Mouse (Mus musculus) CH12.LX (cell line): ENCODE measurements at regions not wholly inside any gene's neighbourhood (a gene's known extent, or its start where the extent isn't known, plus 50 kb on each side); places are given as distances from the start of the nearest gene placed in this dataset.

Experiments used
- DNase-seq: peaks from one replicate; pipeline ENCODE4 v3.0.0-alpha.2; 2013; ENCODE audit errors: extremely low read depth
- H3K27ac ChIP-seq: 2 replicates; pipeline ENCODE4 v1.5.1; 2012; ENCODE audit warnings: low read depth, mild to moderate bottlenecking, control low read depth, moderate library complexity; ENCODE audit not compliant: insufficient read depth
- H3K27me3 ChIP-seq: replicated peaks from 2 replicates; pipeline ENCODE3; 2012; ENCODE audit warnings: inconsistent platforms
- H3K36me3 ChIP-seq, 2 experiments: replicated peaks in 1 of 2; 2 replicates each; pipeline versions ENCODE3 to v1.6.1; 2012; ENCODE audit warnings: inconsistent platforms in 1 of 2, low read length in 1 of 2, mild to moderate bottlenecking in 1 of 2, mixed read lengths in 1 of 2, moderate library complexity in 1 of 2; ENCODE audit not compliant: control insufficient read depth in 1 of 2, insufficient read depth in 1 of 2
- H3K4me1 ChIP-seq, 2 experiments: 2 replicates each; pipeline ENCODE4 v1.6.1; 2012; ENCODE audit warnings: inconsistent platforms in 1 of 2, moderate library complexity in 1 of 2; ENCODE audit not compliant: insufficient read depth in 2 of 2, control insufficient read depth in 1 of 2
- H3K4me2 ChIP-seq: 2 replicates; pipeline ENCODE4 v1.6.1; 2012; ENCODE audit warnings: low read depth, mild to moderate bottlenecking, control low read depth; ENCODE audit not compliant: poor library complexity, insufficient read depth, severe bottlenecking
- H3K4me3 ChIP-seq, 3 experiments: fragments of 150-350 bp in 1 of 3; sonication (generic) in 1 of 3; replicated peaks in 1 of 3; 2 replicates each; pipeline versions ENCODE3 to v1.5.1; 2011 to 2012; ENCODE audit warnings: low read depth in 2 of 3, low read length in 2 of 3, mild to moderate bottlenecking in 2 of 3, moderate library complexity in 2 of 3, control low read depth in 1 of 3, improper control_type of control experiment in 1 of 3, inconsistent platforms in 1 of 3, mixed read lengths in 1 of 3; ENCODE audit not compliant: poor library complexity in 1 of 3
- H3K79me2 ChIP-seq: replicated peaks from 2 replicates; pipeline ENCODE4 v1.6.1; 2012; ENCODE audit warnings: mild to moderate bottlenecking, moderate library complexity; ENCODE audit not compliant: control insufficient read depth, poor library complexity, insufficient read depth, severe bottlenecking; ENCODE audit errors: extremely low read depth
- H3K9ac ChIP-seq: 2 replicates; pipeline ENCODE4 v1.6.1; 2012; ENCODE audit warnings: low read depth, mild to moderate bottlenecking, control low read depth, moderate library complexity; ENCODE audit not compliant: insufficient read depth
- H3K9me3 ChIP-seq: replicated peaks from 2 replicates; pipeline ENCODE3; 2012; ENCODE audit warnings: low read length, inconsistent platforms, mixed read lengths
- BHLHE40 ChIP-seq: IDR thresholded peaks from 2 replicates; pipeline ENCODE4 v1.6.1; 2011; ENCODE audit warnings: mild to moderate bottlenecking, low read depth, low read length, improper control_type of control experiment
- CTCF ChIP-seq, 2 experiments: IDR thresholded peaks in 1 of 2; conservative IDR thresholded peaks in 1 of 2; 2 replicates each; pipeline ENCODE4 v1.5.1; 2011 to 2012; ENCODE audit warnings: low read depth in 2 of 2, low read length in 2 of 2, improper control_type of control experiment in 1 of 2, inconsistent platforms in 1 of 2, mild to moderate bottlenecking in 1 of 2, moderate library complexity in 1 of 2
- E2F4 ChIP-seq: IDR thresholded peaks from 2 replicates; pipeline ENCODE4 v1.6.1; 2011; ENCODE audit warnings: low read depth, low read length, improper control_type of control experiment; ENCODE audit not compliant: insufficient replicate concordance
- GABPA ChIP-seq: IDR thresholded peaks from 2 replicates; pipeline ENCODE4 v1.6.1; 2012; ENCODE audit warnings: low read depth, low read length, improper control_type of control experiment, inconsistent platforms; ENCODE audit not compliant: insufficient replicate concordance
- IRF4 ChIP-seq: IDR thresholded peaks from 2 replicates; pipeline ENCODE4 v1.6.1; 2014; ENCODE audit warnings: low read depth, mild to moderate bottlenecking, inconsistent platforms, low read length, improper control_type of control experiment
- NELFE ChIP-seq: IDR thresholded peaks from 2 replicates; pipeline ENCODE4 v1.6.1; 2011; ENCODE audit warnings: low read depth, low read length, improper control_type of control experiment
- USF1 ChIP-seq: IDR thresholded peaks from 2 replicates; pipeline ENCODE4 v1.6.1; 2014; ENCODE audit warnings: low read depth, mild to moderate bottlenecking, inconsistent platforms, low read length, improper control_type of control experiment
- ZKSCAN1 ChIP-seq: IDR thresholded peaks from 2 replicates; pipeline ENCODE4 v1.6.1; 2012; ENCODE audit warnings: low read depth, inconsistent platforms, low read length, improper control_type of control experiment, borderline replicate concordance
- dilution Hi-C: fragments of 300-500 bp; cut with MboI; formaldehyde crosslinking; loops from 2 replicates; pipeline ENCODE4 v1.14.3; 2020; ENCODE audit warnings: low sequenced_read_pairs; ENCODE audit not compliant: extremely low pct_unique_long_range_greater_than_20kb, extremely low pct_ligation_motif_present
- in situ Hi-C: fragments of 300-500 bp; cut with MboI; formaldehyde crosslinking; loops from 3 replicates; pipeline ENCODE4 v1.14.3; 2019; ENCODE audit warnings: low sequenced_read_pairs, low pct_ligation_motif_present, low pct_unique_long_range_greater_than_20kb, mixed read lengths

- Histone ChIP-seq H3K9me3 (peaks cover 87% of the 10 kb centered on the region), H3K4me1 (no peaks in the 10 kb centered on the region), H3K9ac (no peak overlapping the region), H3K79me2 (no peaks in the 10 kb centered on the region), H3K36me3 (no peaks in the 10 kb centered on the region), H3K4me3 (no peak overlapping the region), H3K4me2 (no peak overlapping the region), H3K27me3 (no peaks in the 10 kb centered on the region), H3K27ac (no peak overlapping the region)
- in situ Hi-C loops (no loop called here), dilution Hi-C loops (no loop called here)
- DNase-seq = no peak
- TF ChIP-seq BHLHE40 = no peak
- TF ChIP-seq E2F4 = no peak
- no peak for TF ChIP-seq ZKSCAN1
- TF ChIP-seq USF1 = no peak
These were observed 179.2 kb upstream of the Gm4791 start for GRCm38 (mm10) chr9:46819376-46819775.

GRCm38 (mm10) chr9:46816126-46816525 lies 182.4 kb upstream of the Gm4791 start:
- Histone ChIP-seq H3K79me2 (no peaks in the 10 kb centered on the region), H3K4me2 (no peak overlapping the region), H3K9me3 (peaks cover 86% of the 10 kb centered on the region), H3K27me3 (no peaks in the 10 kb centered on the region), H3K9ac (no peak overlapping the region), H3K4me3 (no peak overlapping the region), H3K36me3 (no peaks in the 10 kb centered on the region), H3K4me1 (no peaks in the 10 kb centered on the region), H3K27ac (no peak overlapping the region)
- dilution Hi-C loops (no loop called here), in situ Hi-C loops (no loop called here)
- DNase-seq = no peak
- TF ChIP-seq GABPA (no peak), NELFE (no peak)

GRCm38 (mm10) chr9:46814478-46815241 lies 183.9 kb upstream of the Gm4791 start:
- dilution Hi-C loops = no loop called here
- no peaks in the 10 kb centered on the region for H3K4me1 ChIP-seq
- no peak overlapping the region for H3K4me2 ChIP-seq

More at GRCm38 (mm10) chr9:46814478-46815241, 183.9 kb upstream of the Gm4791 start:
- Histone ChIP-seq H3K4me3 (no peak overlapping the region), H3K9ac (no peak overlapping the region), H3K79me2 (no peaks in the 10 kb centered on the region), H3K27me3 (no peaks in the 10 kb centered on the region), H3K27ac (no peak overlapping the region), H3K36me3 (no peaks in the 10 kb centered on the region), H3K9me3 (peaks cover 84% of the 10 kb centered on the region)
- DNase-seq = no peak
- in situ Hi-C loops = no loop called here
- TF ChIP-seq CTCF (conservative IDR thresholded peaks at IDR 0.05 in 1 of 2, IDR thresholded peaks at IDR 0.05 in 1 of 2; ENCODE audit: low read depth in 2 of 2, low read length in 2 of 2) (peak in 1 of 2 experiments; percentile 18; a peak in 1 of 4 replicates), IRF4 (no peak)
